Mouse (Mus musculus) ES-Bruce4 (cell line): Measurements from ENCODE around the gene Tmem50b.

Experiments used
- CTCF ChIP-seq: IDR thresholded peaks from one replicate; pipeline ENCODE4 v1.8.1; 2011; ENCODE audit warnings: low read depth, low read length
- POLR2A ChIP-seq: IDR thresholded peaks from one replicate; pipeline ENCODE4 v1.8.1; 2011; ENCODE audit warnings: low read length; ENCODE audit not compliant: insufficient read depth

GRCm38 (mm10) chr16:91565292-91565951 is 32.2 kb downstream of the Tmem50b start:
- TF ChIP-seq CTCF (no peak), POLR2A (no peak)
